Mouse (Mus musculus) left cerebral cortex, adult 18-20 months (tissue): ENCODE data around the gene Wwp2. TPM values are rescaled to one million over a fixed set of nuclear protein-coding genes. Genes with fewer than 3 reads are reported as not detected.
A peak's percentile ranks its signal among the peaks of the same experiment; 100 is the strongest.
"Not testable (repeated sequence)": the region's sequence is repeated elsewhere in the genome, so short reads cannot be mapped to it uniquely, and the experiment has no call there.

Experiments used
- DNase-seq, 2 experiments: peaks; one replicate each; pipeline ENCODE4 v3.0.0; 2021 to 2022; ENCODE audit warnings: low spot score in 2 of 2, mixed read lengths in 1 of 2
- total RNA-seq, 2 experiments: library from RNA; stranded (reverse); gene quantifications; 2 replicates each; pipeline ENCODE4 v1.2.3; 2021

The Wwp2 gene
- total RNA-seq, 2 experiments from 2014 or later, result 37.2 to 43.0 TPM

DNA sequence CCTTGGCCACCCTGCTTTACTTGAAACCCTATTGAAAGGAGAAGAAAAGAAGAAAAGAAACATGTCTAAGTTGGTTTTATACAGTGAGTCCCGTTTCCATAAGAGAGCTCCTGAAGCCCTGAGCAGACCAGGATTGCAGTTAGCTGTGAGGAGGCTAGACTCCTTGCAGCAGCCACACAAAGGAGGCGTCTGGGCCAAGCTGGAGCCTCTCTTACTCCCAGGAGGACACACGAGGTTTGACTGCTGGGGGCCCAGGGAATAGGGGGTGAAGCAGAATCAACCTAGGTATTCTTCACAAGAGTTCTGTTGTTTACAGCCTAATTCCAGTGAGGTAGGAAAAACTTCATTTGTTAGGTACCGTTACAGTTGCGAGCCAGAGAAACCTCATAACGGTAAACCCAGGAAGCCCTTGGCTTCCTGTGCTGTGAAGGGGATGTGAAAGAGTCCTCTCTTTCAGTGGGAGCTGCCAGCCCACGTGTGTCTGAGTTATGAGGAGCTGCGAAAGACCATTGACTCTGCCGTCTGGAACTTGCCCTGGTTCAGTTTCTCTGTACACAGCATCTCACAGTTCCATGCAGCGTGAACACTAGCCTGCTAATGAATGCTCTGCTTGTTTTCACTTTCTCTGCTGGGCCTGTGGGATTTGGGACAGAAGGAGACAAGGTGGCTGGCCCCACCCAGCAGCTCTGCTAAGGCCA is 36.4 kb downstream of the Wwp2 start:
- no peak for DNase-seq

DNA sequence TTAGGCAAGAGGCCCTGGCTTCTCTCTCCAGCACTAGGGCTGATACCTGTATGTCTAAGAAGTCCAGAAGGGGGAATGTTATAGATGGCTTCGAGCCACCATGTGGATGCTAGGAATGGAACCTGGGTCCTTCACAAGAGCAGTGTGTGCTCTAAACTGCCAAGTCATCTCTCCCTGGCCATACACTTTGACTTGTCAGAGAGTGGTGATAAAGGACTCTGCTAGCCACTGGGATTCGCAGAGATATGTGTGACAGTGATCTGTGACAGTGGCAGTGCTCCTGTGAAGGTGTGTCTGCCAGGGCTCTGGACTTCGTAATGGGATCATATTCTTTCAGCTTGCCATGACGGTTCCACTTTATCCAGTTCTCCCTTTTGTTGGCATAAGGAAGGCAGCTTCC is 37.2 kb downstream of the Wwp2 start:
- DNase-seq, result no peak

DNA sequence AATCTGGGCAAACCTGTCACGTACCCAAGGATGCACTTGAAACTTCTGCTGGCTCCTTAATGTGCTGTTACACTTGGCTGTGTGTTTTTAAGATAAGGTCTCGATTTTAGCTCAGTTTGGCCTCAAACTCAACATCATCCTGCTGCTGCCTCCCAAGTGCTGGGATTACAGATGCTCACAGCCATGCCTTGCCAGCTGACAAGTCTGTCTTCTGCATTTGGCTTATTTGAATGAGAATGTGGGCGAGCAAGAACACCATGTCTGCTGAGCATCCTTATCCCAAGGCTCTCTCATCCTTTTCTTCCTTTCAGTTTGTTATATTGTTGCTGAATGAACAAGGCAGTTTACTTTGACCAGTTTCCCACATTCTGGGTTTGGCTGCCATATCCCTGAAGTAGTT is 39.4 kb downstream of the Wwp2 start:
- peak in 1 of 2 experiments; percentile 17 for DNase-seq

DNA sequence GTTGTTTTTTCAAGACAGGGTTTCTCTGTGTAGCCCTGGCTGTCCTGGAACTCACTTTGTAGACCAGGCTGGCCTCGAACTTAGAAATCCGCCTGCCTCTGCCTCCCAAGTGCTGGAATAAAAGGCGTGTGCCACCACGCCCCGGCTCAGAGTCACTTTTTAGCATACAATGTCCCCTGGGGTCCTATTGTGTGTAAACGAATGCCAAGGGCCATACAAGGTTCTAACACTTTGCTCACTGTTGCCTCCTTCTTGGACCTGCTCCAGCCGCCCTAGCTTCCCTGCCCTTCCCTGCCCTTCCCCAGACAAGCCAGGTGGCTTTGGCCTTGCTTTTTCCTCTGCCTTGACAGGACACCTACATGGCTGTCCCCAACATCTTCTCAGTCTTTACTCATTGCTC is 40.6 kb downstream of the Wwp2 start:
- DNase-seq, result not testable (repeated sequence)

DNA sequence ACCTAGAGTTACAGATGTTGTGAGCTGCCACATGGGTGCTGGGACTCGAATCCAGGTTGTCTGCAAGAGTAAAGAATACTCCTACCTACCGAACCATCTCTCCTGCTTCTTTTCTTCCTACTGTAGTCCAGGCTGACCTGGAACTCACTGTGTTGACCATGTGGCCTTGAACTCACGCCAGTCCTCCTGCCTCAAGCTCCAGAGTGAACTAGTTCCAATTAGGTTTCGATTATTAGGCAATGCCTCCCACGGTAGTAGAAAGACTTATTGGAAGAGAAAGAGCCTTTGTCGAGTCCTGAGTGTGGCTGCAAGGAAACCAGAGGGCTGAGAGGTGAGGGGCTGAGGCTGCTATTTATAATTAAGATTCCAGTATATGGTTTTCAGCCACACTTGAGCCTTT is 42.6 kb downstream of the Wwp2 start:
- no peak for DNase-seq

DNA sequence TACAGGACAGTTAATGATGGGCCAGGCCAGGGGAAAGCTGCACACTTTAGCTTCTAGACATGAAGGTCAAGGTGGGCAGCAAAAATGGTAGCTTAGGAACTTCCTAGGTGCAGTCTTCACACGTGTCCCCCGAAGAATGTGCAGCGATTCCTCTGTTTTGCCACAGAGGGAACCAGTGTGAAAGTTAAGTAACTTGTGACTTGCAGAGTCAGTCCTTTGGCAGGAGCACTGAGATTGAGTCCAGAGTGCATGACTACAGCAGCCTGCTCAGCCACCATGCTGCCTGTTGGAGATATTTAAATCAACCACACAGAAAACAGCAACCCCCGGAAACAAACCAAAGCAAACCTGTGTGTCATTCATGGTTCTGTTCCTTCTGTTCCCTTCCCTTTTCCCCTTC is 44.3 kb downstream of the Wwp2 start:
- DNase-seq, result no peak

DNA sequence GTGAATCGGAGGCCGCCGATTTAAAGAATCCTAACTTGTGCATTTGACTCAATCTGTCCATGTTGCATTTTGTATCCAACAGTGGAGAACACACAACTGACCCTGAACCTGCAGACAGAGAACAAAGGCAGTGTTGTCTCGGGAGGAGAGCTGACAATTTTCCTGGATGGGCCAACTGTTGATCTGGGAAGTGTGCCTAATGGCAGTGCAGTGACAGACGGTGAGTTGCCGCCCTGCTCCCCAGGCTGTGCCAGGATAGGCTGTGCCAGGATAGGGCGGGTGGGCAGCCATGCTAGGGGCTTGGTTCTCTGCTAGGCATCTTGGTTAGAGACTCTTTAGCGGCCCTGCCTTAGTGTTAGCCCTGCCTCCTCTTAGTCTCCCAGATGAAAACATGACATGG is 47.1 kb downstream of the Wwp2 start:
- DNase-seq, result no peak

DNA sequence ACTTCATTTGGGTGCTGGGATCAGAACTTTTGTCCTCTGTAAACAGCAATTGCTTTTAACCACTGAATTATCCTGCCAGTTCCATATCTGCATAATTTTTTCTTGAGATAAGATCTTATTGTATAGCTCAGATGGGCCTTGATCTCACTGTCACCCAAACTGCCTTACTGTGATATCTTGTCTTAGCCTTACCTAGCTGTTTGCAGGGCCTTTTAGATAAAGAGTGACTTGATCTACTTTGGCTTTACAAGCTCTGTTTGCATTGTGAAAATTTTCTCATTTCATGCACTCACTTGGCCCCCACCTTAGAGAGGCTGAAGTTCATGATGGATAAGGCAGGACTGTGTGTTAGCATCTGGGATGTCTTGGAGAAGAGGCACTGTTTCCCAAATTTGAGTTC is 48.8 kb downstream of the Wwp2 start:
- DNase-seq, result no peak

DNA sequence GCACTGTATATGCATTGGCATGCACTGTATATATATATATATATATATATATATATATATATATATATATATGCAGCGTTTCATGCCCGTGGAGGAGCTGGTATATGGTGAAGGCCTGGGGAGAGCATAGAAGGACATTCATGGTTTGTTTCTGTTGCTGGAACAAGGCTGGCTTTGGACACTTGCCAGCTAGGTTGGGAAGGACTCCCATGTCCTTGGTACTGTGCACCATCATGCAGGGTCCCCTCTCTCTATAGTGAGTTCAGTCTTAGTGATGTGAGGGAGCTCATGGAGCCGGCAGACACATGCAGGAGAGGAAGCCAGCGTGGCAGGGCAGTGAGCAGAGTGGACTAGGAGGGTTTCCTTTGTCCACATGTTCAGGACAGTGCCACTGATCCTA is 52.4 kb downstream of the Wwp2 start:
- no peak for DNase-seq

DNA sequence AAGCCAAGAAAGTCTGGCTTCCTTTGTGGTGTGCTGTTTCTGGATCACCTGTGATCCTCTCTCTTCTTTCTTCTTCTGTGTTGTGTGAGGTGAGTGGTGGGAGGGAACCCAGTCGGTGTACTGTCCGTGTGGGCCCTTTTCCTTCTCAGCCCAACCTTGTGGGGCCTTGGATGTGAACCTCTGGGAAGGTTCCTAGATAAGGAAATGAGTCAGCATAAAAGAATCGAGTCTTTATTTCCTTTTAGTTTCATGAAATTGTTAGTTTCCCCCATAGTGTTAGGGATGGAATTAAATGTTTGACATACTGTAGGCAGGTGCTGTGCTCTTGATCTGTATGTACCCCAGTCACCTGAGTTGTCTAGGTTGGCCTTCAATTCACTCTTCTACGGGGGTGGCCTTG is 52.9 kb downstream of the Wwp2 start:
- DNase-seq, result no peak

DNA sequence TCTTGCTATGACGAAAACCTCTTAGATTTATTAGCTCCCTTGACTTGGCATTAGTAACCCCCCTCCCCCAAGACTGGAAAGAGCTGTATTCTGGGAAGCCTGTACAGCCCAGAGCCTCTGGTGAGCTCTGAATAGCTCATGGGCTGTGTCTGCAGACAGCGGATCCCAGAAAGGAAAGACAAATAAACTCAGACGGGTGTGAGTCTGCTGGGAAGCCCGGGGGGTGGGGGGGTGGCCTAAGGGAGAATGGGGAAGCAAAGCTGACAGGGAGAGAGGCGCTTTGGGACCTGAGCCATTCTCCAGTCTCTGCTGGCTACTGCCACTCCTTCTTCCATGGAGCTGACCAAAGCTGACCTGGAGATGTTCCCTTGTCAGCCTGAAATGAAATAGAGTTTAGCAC is 53.8 kb downstream of the Wwp2 start:
- no peak for DNase-seq

DNA sequence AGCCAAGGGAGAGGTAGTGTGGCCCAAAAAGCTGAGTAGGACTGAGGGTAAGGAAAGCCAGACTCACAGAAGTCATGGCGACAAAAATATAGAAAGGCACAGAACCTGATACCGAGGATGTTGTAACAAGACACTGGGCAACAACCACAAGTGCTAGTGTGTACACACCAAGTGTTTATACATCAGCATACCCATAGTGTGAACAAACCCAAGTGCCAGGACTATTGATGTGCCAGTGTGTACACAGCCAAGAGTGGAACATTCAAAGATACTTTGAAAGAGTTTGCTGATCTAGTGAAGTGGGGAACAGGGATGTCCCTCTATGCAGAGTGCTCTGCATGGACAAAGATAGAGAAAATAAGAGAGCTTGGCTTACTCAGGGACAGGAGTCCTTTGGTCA is 54.5 kb downstream of the Wwp2 start:
- DNase-seq, result no peak

DNA sequence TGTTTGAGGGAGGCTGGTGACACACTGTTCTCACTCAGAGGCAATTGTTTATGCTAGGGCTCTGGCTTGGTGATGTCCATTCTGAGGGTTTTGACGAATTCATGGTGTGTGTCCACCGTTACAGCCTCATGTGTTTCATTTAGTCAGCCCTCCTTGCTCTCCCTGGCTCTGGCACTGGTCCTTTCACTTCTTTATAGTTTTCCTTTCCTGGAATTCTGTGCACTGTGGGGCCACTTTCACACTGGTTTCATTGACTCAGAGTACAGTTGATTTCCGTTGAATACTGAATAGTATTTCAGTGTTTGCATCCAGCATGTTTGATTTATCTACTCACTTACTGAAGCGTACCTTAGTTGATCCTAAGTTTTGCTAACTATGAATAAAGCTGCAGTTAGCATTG is 55.0 kb downstream of the Wwp2 start:
- DNase-seq, result no peak

DNA sequence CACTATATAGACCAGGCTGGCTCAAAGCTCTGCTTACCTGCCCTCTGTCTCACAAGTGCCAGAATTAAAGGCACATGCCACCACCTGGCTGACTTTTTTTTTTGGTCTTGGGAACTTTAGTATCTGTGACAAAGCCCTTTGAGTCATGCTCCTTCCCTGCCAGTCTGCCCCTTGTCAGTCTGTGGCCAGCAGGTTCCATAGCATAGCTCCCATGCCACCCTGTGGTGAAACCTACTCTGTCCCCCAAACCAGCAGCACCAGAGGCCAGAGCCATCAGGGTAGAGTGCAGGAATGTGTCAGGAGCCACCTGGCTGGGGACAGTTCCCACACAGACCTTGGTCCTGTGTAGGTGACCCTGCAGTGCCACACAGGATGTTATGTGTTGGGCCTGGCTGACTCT is 55.7 kb downstream of the Wwp2 start:
- DNase-seq, result no peak

DNA sequence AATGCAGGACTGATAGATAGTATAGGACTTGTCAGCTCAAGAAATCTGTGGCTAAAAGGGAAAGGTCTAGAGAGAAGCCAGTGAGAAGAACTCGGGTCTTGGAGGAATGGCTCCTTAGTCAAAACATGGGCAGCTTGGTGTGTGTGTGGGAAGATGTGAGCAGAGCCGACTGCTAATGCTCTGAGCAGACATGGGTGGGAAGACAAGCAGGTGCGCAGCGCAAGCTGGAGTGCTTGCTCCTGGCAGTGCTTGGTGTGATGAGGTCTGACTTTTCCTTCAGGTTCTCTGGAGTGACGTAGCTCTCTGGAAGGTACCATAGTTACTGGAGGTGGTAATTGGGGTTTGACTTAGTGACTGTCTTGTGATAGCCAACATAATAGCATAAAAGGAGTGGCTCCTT is 56.6 kb downstream of the Wwp2 start:
- DNase-seq, result peak in 1 of 2 experiments; percentile 35

DNA sequence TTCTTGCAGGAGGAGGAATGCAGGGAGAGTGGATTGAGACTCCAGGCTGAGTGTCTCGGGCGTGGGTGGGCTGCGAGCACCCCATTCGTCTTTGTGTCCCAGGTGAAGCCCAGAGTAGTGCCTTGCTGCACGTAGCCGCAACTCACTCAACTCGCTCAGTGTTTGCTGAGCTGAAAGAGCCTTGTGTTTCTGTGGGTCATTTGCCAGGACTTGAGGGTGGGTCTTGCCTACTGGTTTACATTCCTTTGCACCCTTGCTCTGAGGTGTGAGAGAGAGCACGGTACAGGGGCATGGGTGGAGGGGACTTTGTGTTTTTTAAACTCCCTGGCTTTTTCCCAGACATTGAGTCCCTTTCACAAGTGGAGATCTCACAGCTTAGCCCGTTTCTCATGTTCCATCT is 59.3 kb downstream of the Wwp2 start:
- no peak for DNase-seq

DNA sequence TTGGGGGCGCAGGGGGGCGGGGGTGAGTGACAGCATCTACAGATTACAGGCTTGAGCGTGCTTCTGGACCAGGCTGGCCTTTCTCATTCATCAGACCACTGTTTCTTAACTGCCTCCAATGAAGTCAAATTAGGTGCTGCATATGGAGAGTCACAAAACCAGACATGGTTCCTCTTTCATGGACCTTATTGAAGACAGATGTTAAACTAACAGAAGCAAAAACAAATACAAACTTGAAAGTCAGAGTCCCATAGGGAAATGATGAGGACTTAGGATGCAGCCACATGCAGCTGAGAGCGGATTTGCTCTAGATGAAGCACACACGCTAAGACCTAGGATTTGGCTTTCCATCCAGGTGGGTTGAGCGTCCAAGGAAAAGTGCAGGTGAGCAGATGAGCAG is 61.5 kb downstream of the Wwp2 start:
- no peak for DNase-seq

DNA sequence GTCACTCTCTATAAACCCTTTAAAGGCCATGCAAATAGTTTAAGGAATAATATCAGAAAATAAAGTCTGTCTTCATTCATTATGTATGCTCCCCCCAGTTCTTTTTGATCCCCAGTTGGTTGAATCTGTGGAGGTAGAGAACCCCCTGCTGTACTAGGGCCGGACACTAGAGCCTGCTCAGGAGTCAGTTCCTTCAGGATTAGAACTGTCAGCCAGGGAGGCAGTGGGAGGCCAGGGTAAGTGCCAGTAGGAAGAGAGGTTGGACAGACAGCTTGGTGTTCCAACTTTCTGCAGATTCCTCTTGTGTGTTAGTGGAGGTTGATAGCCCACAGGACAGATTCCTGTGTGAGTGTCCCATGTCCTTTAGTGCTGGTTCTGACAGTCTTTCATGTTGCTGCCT is 62.2 kb downstream of the Wwp2 start:
- DNase-seq, result no peak

DNA sequence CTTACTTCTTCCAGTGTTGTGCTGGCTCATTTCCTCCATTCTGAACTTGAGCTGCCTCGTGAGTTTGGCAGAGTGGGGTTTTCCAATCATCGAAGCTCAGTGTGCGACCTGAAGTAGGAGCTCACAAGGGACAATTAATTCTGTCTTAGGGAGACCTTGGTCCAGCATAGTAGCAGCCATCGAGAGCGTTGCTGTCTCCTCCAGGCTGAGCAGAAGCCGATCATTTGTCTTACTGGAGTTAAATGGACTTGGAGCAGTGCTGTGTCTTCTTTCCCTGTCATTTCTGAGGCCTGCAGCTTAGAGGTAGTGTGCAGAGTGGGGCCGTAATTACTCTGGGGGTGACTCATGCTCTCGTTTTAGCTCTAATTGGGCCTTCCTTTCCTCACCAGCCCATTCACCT is 62.6 kb downstream of the Wwp2 start:
- peak in 1 of 2 experiments; percentile 25 for DNase-seq

DNA sequence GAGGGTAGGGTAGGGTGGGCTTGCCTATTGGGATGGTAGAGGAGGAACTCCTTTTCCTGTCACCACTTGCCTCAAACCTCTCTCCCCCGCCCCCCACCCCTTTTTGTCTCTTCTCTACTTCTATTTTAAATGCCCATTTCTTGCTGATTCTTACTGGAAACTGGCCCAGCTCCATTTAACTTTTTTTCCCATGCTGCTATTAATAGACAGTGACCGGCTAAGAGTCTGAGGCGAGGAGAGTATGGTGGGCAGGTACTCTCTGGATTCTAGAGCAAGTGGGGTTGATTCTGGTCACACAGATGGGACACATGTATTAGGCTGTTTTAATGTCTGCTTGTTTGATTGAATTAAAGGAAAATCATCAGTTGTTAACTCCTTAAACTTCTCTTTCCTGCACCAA is 63.4 kb downstream of the Wwp2 start:
- DNase-seq, result no peak

DNA sequence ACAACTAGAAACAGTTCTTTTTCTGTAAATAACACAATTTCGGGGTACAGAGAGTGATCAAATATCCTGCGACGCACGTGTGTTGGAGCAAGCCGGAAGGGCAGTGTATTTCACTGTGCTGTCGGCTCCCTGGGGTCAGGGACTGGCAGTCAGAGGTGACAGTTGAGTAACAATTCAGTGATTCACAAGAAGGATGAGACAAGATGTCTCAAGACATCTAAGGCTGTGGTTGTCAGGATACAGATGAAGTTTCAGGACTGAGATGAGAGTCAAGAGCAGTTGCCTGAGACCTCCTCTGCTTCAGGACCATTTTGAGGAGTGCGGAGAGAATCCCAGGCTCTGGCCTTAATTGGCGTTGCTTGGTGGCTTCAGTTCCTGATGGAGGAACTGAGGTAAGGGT is 66.2 kb downstream of the Wwp2 start:
- DNase-seq, result no peak

DNA sequence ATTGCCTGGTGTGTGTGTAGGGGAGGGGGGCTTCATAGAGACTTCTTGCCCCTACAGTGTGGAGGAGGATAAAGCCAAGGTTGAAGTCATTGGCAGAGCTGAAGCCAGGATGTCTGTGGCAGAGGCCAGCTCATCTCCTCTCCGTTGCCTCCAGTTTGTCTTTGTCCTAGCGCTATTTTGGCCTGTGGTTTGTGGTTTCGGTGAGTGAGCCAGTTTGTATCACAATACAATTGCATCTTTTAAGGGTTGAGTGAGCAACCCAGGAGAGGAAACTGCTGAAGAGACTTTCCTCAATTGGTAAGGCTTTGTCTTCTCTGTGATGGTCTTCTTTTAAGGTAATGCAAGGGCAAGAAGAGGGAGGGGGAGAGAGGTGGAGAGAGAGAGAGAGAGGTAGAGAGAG is 66.8 kb downstream of the Wwp2 start:
- DNase-seq, result no peak

DNA sequence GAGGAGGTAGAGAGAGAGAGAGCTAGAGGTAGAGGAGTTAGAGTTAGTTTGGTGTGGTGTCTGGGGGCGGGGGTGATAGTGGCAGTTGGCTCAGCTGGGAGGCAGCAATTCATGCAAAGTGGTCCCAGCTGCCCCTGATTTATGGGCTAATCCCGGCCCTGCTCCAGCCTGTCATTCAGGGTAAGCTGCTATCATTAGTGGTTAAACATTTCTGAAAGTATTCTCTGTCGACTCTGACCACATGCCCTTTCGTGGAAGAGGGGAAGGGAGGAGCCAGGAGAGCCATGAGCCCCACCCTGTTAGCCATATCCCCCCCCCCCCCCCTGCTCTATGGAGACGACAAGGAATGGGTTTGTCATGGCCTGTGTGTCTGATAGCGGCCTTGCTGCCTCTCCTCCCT is 67.2 kb downstream of the Wwp2 start:
- no peak for DNase-seq
